Mouse (Mus musculus) hindbrain, embryonic 11.5 days (tissue): ENCODE measurements around the gene Rtl6. TPM values are rescaled to one million over a fixed set of nuclear protein-coding genes. Genes with fewer than 3 reads are reported as not detected.
A peak's percentile ranks its signal among the peaks of the same experiment; 100 is the strongest.

ENCODE experiments used
- ATAC-seq: fragments of 200-750 bp; cut with Nextera tagmentation; 2 replicates; pipeline ENCODE4 v1.8.0; 2017; ENCODE audit warnings: mild to moderate bottlenecking, moderate TSS enrichment, moderate library complexity; ENCODE audit not compliant: low FRiP score
- DNase-seq: peaks from one replicate; pipeline ENCODE4 v3.0.0-alpha.2; 2015; ENCODE audit warnings: low spot score
- H3K27ac ChIP-seq: fragments of 300-500 bp; sonication (generic); 2 replicates; pipeline ENCODE4 v1.5.1; 2014; ENCODE audit warnings: mild to moderate bottlenecking, low read depth, low read length
- H3K27me3 ChIP-seq: fragments of 300-500 bp; sonication (generic); 2 replicates; pipeline ENCODE4 v1.6.1; 2014; ENCODE audit warnings: mild to moderate bottlenecking, low read length, moderate library complexity, mixed read lengths; ENCODE audit not compliant: control insufficient read depth, insufficient read depth
- H3K36me3 ChIP-seq: fragments of 300-500 bp; sonication (generic); 2 replicates; pipeline ENCODE4 v1.6.1; 2014; ENCODE audit warnings: mild to moderate bottlenecking, low read length, moderate library complexity, mixed read lengths; ENCODE audit not compliant: control insufficient read depth, insufficient read depth
- H3K4me1 ChIP-seq: fragments of 300-500 bp; sonication (generic); replicated peaks from 2 replicates; pipeline ENCODE4 v1.6.1; 2014; ENCODE audit warnings: low read length, mixed read lengths; ENCODE audit not compliant: control insufficient read depth, insufficient read depth
- H3K4me2 ChIP-seq: fragments of 300-500 bp; sonication (generic); replicated peaks from 2 replicates; pipeline ENCODE4 v1.6.1; 2014; ENCODE audit warnings: mild to moderate bottlenecking, low read depth, low read length
- H3K4me3 ChIP-seq: fragments of 300-500 bp; sonication (generic); 2 replicates; pipeline ENCODE4 v1.5.1; 2014; ENCODE audit warnings: low read depth, low read length
- H3K9ac ChIP-seq: fragments of 300-500 bp; sonication (generic); 2 replicates; pipeline ENCODE4 v1.6.1; 2014; ENCODE audit warnings: low read depth, low read length
- H3K9me3 ChIP-seq: fragments of 300-500 bp; sonication (generic); 2 replicates; pipeline ENCODE4 v1.6.1; 2016; ENCODE audit warnings: low read length; ENCODE audit not compliant: control insufficient read depth
- WGBS: fragments of 180-500 bp; shearing (Covaris S2); extraction: QIAGEN DNeasy Blood & Tissue Kit; methylation state at CpG from one replicate; pipeline ENCODE4 v1.1.7; 2014; 5-methylcytosine and 5-hydroxymethylcytosine counted together
- polyA plus RNA-seq: library from polyadenylated mRNA; unstranded; fragments of >200 nt; fragmentation: Nextera tagmentation; extraction: Ambion mirVana; gene quantifications from 2 replicates; pipeline ENCODE4 v1.2.1, GENCODE M21; 2014

The Rtl6 gene
- polyA plus RNA-seq: 13.0 and 18.5 TPM in 2 replicates

DNA sequence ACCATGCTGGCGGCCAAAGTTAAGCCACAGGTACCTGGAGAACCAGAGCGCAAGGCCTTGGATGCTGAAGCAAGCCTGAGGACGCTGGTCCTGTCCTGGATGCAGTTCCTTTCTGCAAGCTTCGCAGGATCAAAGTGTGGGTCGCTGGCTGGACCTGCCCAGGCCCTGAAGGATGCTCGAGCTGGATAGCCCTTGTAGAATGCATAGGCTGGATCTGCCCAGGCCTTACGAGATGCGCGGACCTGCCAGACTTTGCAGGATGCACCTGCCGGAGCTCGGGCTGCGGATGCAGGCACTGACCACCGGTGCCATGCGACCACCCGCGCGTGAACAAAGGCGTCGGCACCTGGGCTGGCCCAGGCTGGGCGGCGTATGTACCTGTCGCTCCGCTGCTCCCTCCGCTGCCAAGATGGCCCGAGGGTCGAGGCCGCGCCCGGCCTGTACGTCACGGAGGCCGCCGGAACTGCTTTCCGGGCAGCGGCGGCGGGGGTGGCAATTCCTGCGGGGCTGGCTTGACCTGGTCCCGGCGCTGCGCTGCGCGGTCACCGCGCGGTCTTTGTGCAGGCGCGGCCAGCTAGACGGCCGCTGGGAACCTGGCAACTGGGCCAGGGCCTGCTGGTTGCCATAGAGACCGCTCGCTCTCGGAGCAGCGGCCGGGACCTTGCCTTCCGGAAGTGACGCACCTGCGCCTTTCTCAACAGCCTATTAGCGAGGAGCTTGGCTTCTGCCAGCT lies at the start of gene Rtl6:
Gene Rtl6 (minus strand): TSS at position 635 of the 733 bp plus-strand sequence.
- peak; percentile 93 for ATAC-seq
- Histone ChIP-seq H3K9ac (peak within 1 kb of the TSS; percentile 60), H3K9me3 (no peaks in the 10 kb centered on the region), H3K27me3 (no peaks in the 10 kb centered on the region), H3K4me1 (no peaks in the 10 kb centered on the region), H3K27ac (peak within 1 kb of the TSS; percentile 92), H3K36me3 (peaks cover 3% of the 10 kb centered on the region; the same call in 1 of the 2 replicates), H3K4me2 (peak within 1 kb of the TSS; percentile 86), H3K4me3 (peak within 1 kb of the TSS; percentile 57)
- peak; percentile 95 for DNase-seq
- 12% methylated on average over 59 of the region's 59 CpGs for WGBS

DNA sequence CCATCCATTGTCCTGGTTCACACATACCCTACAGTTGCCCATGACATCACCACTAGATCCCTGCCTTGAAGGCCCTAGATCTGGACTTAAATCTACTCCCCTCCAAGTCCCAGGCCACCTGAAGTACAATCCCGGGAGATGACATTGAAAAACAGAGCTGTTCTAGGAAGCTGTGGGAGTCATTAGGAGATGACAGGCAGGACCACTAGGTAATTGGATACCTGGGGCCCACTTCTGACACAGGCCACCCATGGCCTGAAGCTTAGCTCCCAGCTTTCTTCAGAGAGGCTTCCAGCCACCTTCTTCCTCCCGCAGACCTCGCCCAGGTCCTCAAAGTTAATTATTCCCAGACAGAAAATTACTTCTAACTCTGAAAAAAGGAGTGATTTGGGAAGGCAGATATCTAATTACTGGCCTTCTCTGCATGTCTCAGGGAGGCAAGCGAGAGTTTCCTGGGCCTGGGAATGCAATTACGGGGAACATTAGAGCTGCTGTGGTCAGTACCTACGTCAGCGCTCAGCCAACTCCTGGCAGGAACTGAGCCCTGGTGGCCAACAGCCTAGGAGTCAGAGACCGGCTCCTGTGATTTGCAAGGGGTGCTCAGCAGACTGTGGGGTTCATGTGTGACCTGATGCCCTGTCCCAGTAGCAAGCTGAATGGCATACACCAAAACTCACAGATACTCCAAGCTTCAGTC lies 45.8 kb upstream of the Rtl6 start:
- Histone ChIP-seq H3K27ac (no peak overlapping the region), H3K9me3 (no peaks in the 10 kb centered on the region), H3K4me2 (no peak overlapping the region), H3K4me1 (no peaks in the 10 kb centered on the region), H3K9ac (no peak overlapping the region), H3K27me3 (no peaks in the 10 kb centered on the region), H3K4me3 (no peak overlapping the region), H3K36me3 (no peaks in the 10 kb centered on the region)
- DNase-seq: no peak
- 68% methylated on average over 8 of the region's 8 CpGs for WGBS
- no peak for ATAC-seq

GRCm38 (mm10) chr15:84600977-84601595 lies 43.5 kb upstream of the Rtl6 start:
- Histone ChIP-seq H3K4me2 (no peak overlapping the region), H3K9me3 (no peaks in the 10 kb centered on the region), H3K4me3 (no peak overlapping the region), H3K4me1 (no peaks in the 10 kb centered on the region), H3K27ac (no peak overlapping the region), H3K9ac (no peak overlapping the region), H3K27me3 (no peaks in the 10 kb centered on the region), H3K36me3 (no peaks in the 10 kb centered on the region)
- no peak for DNase-seq
- no peak for ATAC-seq
- 83% methylated on average over 9 of the region's 9 CpGs for WGBS

DNA sequence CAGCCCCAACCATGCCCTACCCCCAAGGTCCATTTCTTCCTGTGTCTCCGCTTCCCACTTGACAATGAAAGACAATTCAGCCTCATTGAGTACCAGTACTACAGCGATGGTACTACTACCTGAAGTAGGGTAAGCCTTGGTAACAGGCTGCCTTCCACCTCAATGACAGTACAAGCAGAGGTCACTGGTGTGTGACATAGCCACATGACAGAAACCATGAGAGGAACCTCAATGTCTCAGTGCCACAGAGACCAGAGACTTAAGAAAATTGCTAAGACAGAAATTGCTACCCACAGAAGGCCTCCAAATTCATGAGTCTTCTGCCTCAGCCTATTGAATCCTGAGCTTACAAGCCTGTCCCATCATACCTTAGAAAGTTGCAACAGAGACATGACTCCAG lies 41.3 kb upstream of the Rtl6 start:
- WGBS: 95% methylated on average over 2 of the region's 2 CpGs

GRCm38 (mm10) chr15:84597816-84598215 lies 40.2 kb upstream of the Rtl6 start:
- 80% methylated on average over 1 of the region's 1 CpGs for WGBS
- Histone ChIP-seq H3K9ac (no peak overlapping the region), H3K4me3 (no peak overlapping the region), H3K4me2 (no peak overlapping the region), H3K27ac (no peak overlapping the region), H3K9me3 (no peaks in the 10 kb centered on the region), H3K36me3 (no peaks in the 10 kb centered on the region), H3K4me1 (no peaks in the 10 kb centered on the region; the same call in none of the 2 replicates), H3K27me3 (no peaks in the 10 kb centered on the region)
- DNase-seq (no peak), ATAC-seq (no peak)

More for the DNA sequence above, 41.3 kb upstream of the Rtl6 start:
- Histone ChIP-seq H3K9ac (no peak overlapping the region), H3K4me2 (no peak overlapping the region), H3K9me3 (no peaks in the 10 kb centered on the region), H3K4me3 (no peak overlapping the region), H3K4me1 (no peaks in the 10 kb centered on the region; the same call in 1 of the 2 replicates), H3K27me3 (no peaks in the 10 kb centered on the region), H3K36me3 (no peaks in the 10 kb centered on the region), H3K27ac (no peak overlapping the region)
- no peak for DNase-seq
- ATAC-seq: no peak

DNA sequence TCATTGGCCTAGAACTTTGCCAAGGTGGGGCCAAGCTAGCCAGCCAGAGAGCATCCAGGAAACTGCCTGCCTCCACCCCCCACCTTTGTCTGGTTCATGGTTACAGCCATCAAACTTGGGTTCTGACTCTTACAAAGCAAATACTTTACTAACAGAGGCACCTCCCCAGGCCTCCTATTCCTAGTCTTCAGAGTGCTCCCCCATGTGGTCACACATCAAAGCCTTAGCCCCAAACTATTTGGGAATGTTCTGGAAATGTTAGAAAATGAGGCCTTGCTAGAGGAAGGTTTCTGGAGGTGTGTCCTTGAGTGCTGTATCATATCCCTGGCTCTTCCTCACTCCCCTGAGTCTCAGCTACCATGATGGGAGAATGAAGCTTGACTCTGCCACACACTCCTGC lies 39.4 kb upstream of the Rtl6 start:
- no peaks in the 10 kb centered on the region for H3K36me3 ChIP-seq
- ATAC-seq: no peak
- no peak overlapping the region for H3K27ac ChIP-seq
- H3K4me1 ChIP-seq: no peaks in the 10 kb centered on the region; the same call in none of the 2 replicates
- H3K27me3 ChIP-seq: no peaks in the 10 kb centered on the region
- no peak overlapping the region for H3K4me3 ChIP-seq
- H3K4me2 ChIP-seq: no peak overlapping the region
- H3K9me3 ChIP-seq: no peaks in the 10 kb centered on the region
- DNase-seq: no peak
- H3K9ac ChIP-seq: no peak overlapping the region

- Histone ChIP-seq H3K9ac (no peak overlapping the region), H3K4me3 (no peak overlapping the region), H3K36me3 (no peaks in the 10 kb centered on the region), H3K4me1 (peaks cover 4% of the 10 kb centered on the region), H3K4me2 (no peak overlapping the region), H3K9me3 (no peaks in the 10 kb centered on the region), H3K27me3 (no peaks in the 10 kb centered on the region), H3K27ac (no peak overlapping the region)
- DNase-seq (no peak), ATAC-seq (no peak)
- 76% methylated on average over 9 of the region's 9 CpGs for WGBS
These were observed 37.8 kb upstream of the Rtl6 start for GRCm38 (mm10) chr15:84595241-84595945.

GRCm38 (mm10) chr15:84593514-84593913 lies 35.9 kb upstream of the Rtl6 start:
- Histone ChIP-seq H3K4me1 (peaks cover 4% of the 10 kb centered on the region), H3K27ac (peak overlapping the region; percentile 6; the same call in 1 of the 2 replicates), H3K9me3 (no peaks in the 10 kb centered on the region), H3K4me3 (no peak overlapping the region), H3K4me2 (no peak overlapping the region), H3K9ac (no peak overlapping the region), H3K36me3 (no peaks in the 10 kb centered on the region), H3K27me3 (no peaks in the 10 kb centered on the region)
- ATAC-seq (peak; percentile 49), DNase-seq (peak; percentile 68)
- WGBS: 16% methylated on average over 9 of the region's 9 CpGs
